Mouse (Mus musculus) hindbrain, embryonic 13.5 days (tissue): ENCODE measurements at regions not wholly inside any gene's neighbourhood (a gene's known extent, or its start where the extent isn't known, plus 50 kb on each side); places are given as distances from the start of the nearest gene placed in this dataset.

Experiments used
- ATAC-seq: fragments of 200-750 bp; cut with Nextera tagmentation; 2 replicates; pipeline ENCODE4 v1.8.0; 2017; ENCODE audit warnings: moderate TSS enrichment; ENCODE audit not compliant: low FRiP score
- H3K27ac ChIP-seq: fragments of 300-500 bp; sonication (generic); 2 replicates; pipeline ENCODE4 v1.5.1; 2015; ENCODE audit warnings: inconsistent platforms, mild to moderate bottlenecking, moderate library complexity
- H3K27me3 ChIP-seq: fragments of 300-500 bp; sonication (generic); 2 replicates; pipeline ENCODE4 v1.6.1; 2015; ENCODE audit warnings: mild to moderate bottlenecking, inconsistent platforms
- H3K36me3 ChIP-seq: fragments of 300-500 bp; sonication (generic); 2 replicates; pipeline ENCODE4 v1.6.1; 2015; ENCODE audit warnings: mild to moderate bottlenecking, inconsistent platforms
- H3K4me1 ChIP-seq: fragments of 300-500 bp; sonication (generic); replicated peaks from 2 replicates; pipeline ENCODE4 v1.6.1; 2015; ENCODE audit warnings: inconsistent platforms
- H3K4me2 ChIP-seq: fragments of 300-500 bp; sonication (generic); 2 replicates; pipeline ENCODE4 v1.6.1; 2015; ENCODE audit warnings: inconsistent platforms, mild to moderate bottlenecking, moderate library complexity
- H3K4me3 ChIP-seq: fragments of 300-500 bp; sonication (generic); 2 replicates; pipeline ENCODE4 v1.5.1; 2015; ENCODE audit warnings: mild to moderate bottlenecking, inconsistent platforms
- H3K9ac ChIP-seq: fragments of 300-500 bp; sonication (generic); 2 replicates; pipeline ENCODE4 v1.6.1; 2015; ENCODE audit warnings: mild to moderate bottlenecking, inconsistent platforms
- H3K9me3 ChIP-seq: fragments of 300-500 bp; sonication (generic); 2 replicates; pipeline ENCODE4 v1.6.1; 2016; ENCODE audit warnings: inconsistent platforms
- WGBS: fragments of 180-500 bp; shearing (Covaris S2); methylation state at CpG from one replicate; pipeline ENCODE4 v1.1.7; 2015; 5-methylcytosine and 5-hydroxymethylcytosine counted together

DNA sequence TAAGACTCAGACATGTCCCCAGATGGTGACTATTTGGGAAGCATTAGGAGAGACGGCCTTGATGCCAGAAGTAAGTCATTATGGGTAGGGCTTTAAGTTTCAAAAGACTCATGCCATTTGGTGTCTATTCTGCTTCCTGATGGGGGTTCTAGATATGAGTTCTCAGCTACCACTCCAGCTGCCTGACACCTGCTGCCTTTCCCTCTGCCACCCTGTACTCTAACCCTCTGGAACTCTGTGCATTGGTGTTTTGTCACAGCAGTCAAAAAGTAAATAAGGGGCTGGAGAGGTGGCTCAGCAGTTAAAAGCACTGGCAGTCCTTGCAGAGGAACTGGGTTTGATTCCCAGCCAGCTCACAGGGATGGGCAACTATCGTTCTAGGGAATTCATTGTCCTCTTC lies 177.6 kb downstream of the Tmsb4x start:
- H3K27me3 ChIP-seq: peaks cover 34% of the 10 kb centered on the region
- H3K9ac ChIP-seq: no peak overlapping the region
- no peaks in the 10 kb centered on the region for H3K4me1 ChIP-seq
- H3K9me3 ChIP-seq: no peaks in the 10 kb centered on the region
- no peak overlapping the region for H3K27ac ChIP-seq
- no peaks in the 10 kb centered on the region for H3K36me3 ChIP-seq
- H3K4me2 ChIP-seq: no peak overlapping the region
- no peak for ATAC-seq
- H3K4me3 ChIP-seq: no peak overlapping the region
- WGBS: 94% methylated on average over 2 of the region's 2 CpGs

GRCm38 (mm10) chrX:167015602-167016001 lies 193.5 kb downstream of the Tmsb4x start:
- H3K4me3 ChIP-seq: no peak overlapping the region
- H3K27ac ChIP-seq: no peak overlapping the region
- no peaks in the 10 kb centered on the region for H3K4me1 ChIP-seq
- ATAC-seq: no peak
- no peak overlapping the region for H3K4me2 ChIP-seq
- no peaks in the 10 kb centered on the region for H3K9me3 ChIP-seq
- H3K9ac ChIP-seq: no peak overlapping the region
- peaks cover 53% of the 10 kb centered on the region for H3K27me3 ChIP-seq
- H3K36me3 ChIP-seq: no peaks in the 10 kb centered on the region
- 60% methylated on average over 2 of the region's 2 CpGs for WGBS

DNA sequence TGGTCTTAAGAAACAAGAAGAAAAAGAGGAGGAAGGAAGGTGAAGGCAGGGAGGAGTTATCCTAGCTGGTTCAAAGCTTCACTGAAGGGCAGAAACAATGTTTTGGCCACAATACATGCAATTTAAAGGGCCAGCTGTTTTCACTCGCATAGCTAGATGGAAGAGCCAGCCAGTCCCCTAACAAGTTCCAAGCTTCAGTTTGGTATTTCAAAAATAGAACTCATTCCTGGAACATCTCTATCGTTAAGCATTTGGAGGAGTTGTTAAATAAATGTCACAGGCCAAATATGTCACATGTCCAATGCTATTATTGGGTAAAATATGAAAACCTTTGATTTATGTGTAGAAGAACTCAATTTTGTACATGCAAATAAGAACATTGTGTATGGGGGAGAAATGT lies 194.8 kb downstream of the Tmsb4x start:
- 78% methylated on average over 2 of the region's 2 CpGs for WGBS
- Histone ChIP-seq H3K4me1 (no peaks in the 10 kb centered on the region), H3K4me3 (no peak overlapping the region), H3K27ac (no peak overlapping the region), H3K36me3 (no peaks in the 10 kb centered on the region), H3K4me2 (no peak overlapping the region), H3K9me3 (no peaks in the 10 kb centered on the region), H3K9ac (no peak overlapping the region), H3K27me3 (peaks cover 47% of the 10 kb centered on the region)
- no peak for ATAC-seq

DNA sequence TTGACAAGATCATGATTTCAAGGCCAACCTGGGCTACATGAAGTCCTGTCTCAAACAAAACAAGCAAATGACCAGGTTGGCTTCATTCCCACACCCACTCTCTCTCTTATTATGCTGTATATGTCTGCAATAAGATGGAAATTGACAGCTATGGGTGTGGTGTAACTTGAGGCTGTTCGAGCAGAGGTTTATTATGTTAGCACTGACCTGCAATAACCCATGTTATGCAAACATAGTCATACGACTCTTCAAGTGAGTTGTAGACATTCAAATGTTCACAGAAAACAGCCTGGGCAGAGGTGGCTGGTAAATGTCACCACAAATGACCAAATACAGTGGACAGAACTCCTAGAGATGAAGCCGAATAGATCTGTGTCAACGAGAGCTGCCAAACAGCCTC lies 196.2 kb downstream of the Tmsb4x start:
- H3K9me3 ChIP-seq: no peaks in the 10 kb centered on the region
- WGBS: 80% methylated on average over 4 of the region's 4 CpGs
- H3K4me3 ChIP-seq: no peak overlapping the region
- H3K36me3 ChIP-seq: no peaks in the 10 kb centered on the region
- ATAC-seq: no peak
- no peak overlapping the region for H3K4me2 ChIP-seq
- H3K4me1 ChIP-seq: no peaks in the 10 kb centered on the region
- no peak overlapping the region for H3K9ac ChIP-seq
- H3K27me3 ChIP-seq: peaks cover 44% of the 10 kb centered on the region
- no peak overlapping the region for H3K27ac ChIP-seq

- H3K36me3 ChIP-seq: no peaks in the 10 kb centered on the region
- no peak overlapping the region for H3K4me3 ChIP-seq
- no peak overlapping the region for H3K9ac ChIP-seq
- 75% methylated on average over 1 of the region's 1 CpGs for WGBS
- no peaks in the 10 kb centered on the region for H3K9me3 ChIP-seq
- H3K4me2 ChIP-seq: no peak overlapping the region
- ATAC-seq: no peak
- H3K27me3 ChIP-seq: peaks cover 42% of the 10 kb centered on the region
- H3K27ac ChIP-seq: no peak overlapping the region
- H3K4me1 ChIP-seq: no peaks in the 10 kb centered on the region
Measured at GRCm38 (mm10) chrX:167011977-167012542, 197.1 kb downstream of the Tmsb4x start.

DNA sequence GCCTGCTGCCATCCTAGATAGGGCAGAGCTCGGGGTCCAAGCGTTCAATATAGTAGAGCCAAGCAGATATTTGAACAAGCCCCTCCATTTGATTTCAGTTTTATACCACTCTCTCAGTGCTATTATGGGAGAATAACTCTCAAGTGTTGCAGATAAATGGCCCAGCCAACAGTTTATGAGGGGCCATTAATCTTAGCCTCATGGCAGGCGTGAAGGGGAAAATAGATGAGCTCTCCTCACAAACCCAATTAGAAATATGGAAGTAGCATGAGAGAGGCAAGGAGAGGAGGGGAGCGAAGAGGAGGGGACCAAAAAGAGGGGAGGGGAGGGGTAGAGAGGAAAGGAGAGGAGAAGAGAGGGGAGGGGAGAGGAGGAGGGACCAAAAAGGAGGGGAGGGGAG lies 213.3 kb downstream of the Tmsb4x start:
- H3K36me3 ChIP-seq: no peaks in the 10 kb centered on the region
- H3K4me2 ChIP-seq: no peak overlapping the region
- WGBS: 77% methylated on average over 4 of the region's 4 CpGs
- H3K4me1 ChIP-seq: no peaks in the 10 kb centered on the region
- no peak overlapping the region for H3K9ac ChIP-seq
- peaks cover 25% of the 10 kb centered on the region for H3K27me3 ChIP-seq
- H3K9me3 ChIP-seq: no peaks in the 10 kb centered on the region
- ATAC-seq: peak; percentile 59; the same call in 1 of the 2 replicates
- H3K27ac ChIP-seq: peak overlapping the region; percentile 41; the same call in 1 of the 2 replicates
- no peak overlapping the region for H3K4me3 ChIP-seq

GRCm38 (mm10) chrX:166981003-166981402 lies 228.1 kb downstream of the Tmsb4x start:
- Histone ChIP-seq H3K27me3 (peaks cover 31% of the 10 kb centered on the region), H3K4me2 (no peak overlapping the region), H3K36me3 (no peaks in the 10 kb centered on the region), H3K9me3 (no peaks in the 10 kb centered on the region), H3K4me3 (no peak overlapping the region), H3K4me1 (no peaks in the 10 kb centered on the region), H3K27ac (no peak overlapping the region), H3K9ac (no peak overlapping the region)
- 87% methylated on average over 6 of the region's 6 CpGs for WGBS
- ATAC-seq: no peak

DNA sequence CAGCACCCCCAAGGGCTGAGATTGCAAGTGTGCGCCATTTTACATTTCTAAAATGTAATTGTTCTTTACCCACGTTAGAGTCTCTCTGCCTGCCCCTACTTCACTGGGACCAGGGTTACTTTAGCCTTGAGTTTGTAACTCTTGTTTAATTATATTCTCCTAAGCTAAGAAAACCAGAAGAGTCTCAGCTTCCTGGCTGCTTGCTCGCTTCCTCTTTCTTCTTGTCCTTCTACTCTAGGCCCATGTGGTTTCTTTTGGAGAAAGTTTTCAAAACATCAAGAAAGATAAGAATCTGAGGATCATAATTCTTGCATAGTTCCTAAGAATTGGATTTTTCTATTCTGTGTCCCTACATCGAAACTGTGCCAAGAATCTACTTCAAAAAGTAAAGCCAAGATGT lies 228.6 kb downstream of the Tmsb4x start:
- Histone ChIP-seq H3K36me3 (no peaks in the 10 kb centered on the region), H3K9me3 (no peaks in the 10 kb centered on the region), H3K27ac (no peak overlapping the region), H3K4me2 (no peak overlapping the region), H3K27me3 (peaks cover 31% of the 10 kb centered on the region), H3K9ac (no peak overlapping the region), H3K4me3 (no peak overlapping the region), H3K4me1 (no peaks in the 10 kb centered on the region)
- WGBS: 83% methylated on average over 4 of the region's 4 CpGs
- ATAC-seq: no peak

- Histone ChIP-seq H3K4me3 (no peak overlapping the region), H3K4me1 (no peaks in the 10 kb centered on the region)
- no peak for ATAC-seq
Measured at GRCm38 (mm10) chrX:166977029-166977428, 232.1 kb downstream of the Tmsb4x start.

GRCm38 (mm10) chrX:166971721-166972120 lies 237.4 kb downstream of the Tmsb4x start:
- no peak overlapping the region for H3K27ac ChIP-seq
- H3K9me3 ChIP-seq: no peaks in the 10 kb centered on the region

More at GRCm38 (mm10) chrX:166977029-166977428, 232.1 kb downstream of the Tmsb4x start:
- H3K27ac ChIP-seq: no peak overlapping the region
- peaks cover 29% of the 10 kb centered on the region for H3K27me3 ChIP-seq
- H3K36me3 ChIP-seq: no peaks in the 10 kb centered on the region
- H3K4me2 ChIP-seq: no peak overlapping the region
- no peak overlapping the region for H3K9ac ChIP-seq
- H3K9me3 ChIP-seq: no peaks in the 10 kb centered on the region

GRCm38 (mm10) chrX:166964656-166965582 lies 244.2 kb downstream of the Tmsb4x start:
- H3K4me2 ChIP-seq: no peak overlapping the region
- ATAC-seq: no peak; the same call in 1 of the 2 replicates
- H3K4me3 ChIP-seq: no peak overlapping the region
- peaks cover 24% of the 10 kb centered on the region; the same call in 1 of the 2 replicates for H3K27me3 ChIP-seq
- H3K4me1 ChIP-seq: no peaks in the 10 kb centered on the region
- no peaks in the 10 kb centered on the region for H3K36me3 ChIP-seq
- 41% methylated on average over 7 of the region's 7 CpGs for WGBS
- H3K9me3 ChIP-seq: no peaks in the 10 kb centered on the region
- no peak overlapping the region for H3K9ac ChIP-seq
- 0 out of 2 replicates have a peak overlapping the region, but pooled peaks have one; percentile 40 for H3K27ac ChIP-seq

More at GRCm38 (mm10) chrX:166971721-166972120, 237.4 kb downstream of the Tmsb4x start:
- peaks cover 18% of the 10 kb centered on the region; the same call in 1 of the 2 replicates for H3K27me3 ChIP-seq
- no peak overlapping the region for H3K9ac ChIP-seq
- no peak for ATAC-seq
- no peaks in the 10 kb centered on the region for H3K4me1 ChIP-seq
- H3K4me3 ChIP-seq: no peak overlapping the region
- WGBS: 23% methylated on average over 1 of the region's 1 CpGs
- H3K4me2 ChIP-seq: no peak overlapping the region
- H3K36me3 ChIP-seq: no peaks in the 10 kb centered on the region

GRCm38 (mm10) chrX:166952528-166953189 lies 256.5 kb downstream of the Tmsb4x start:
- Histone ChIP-seq H3K4me3 (no peak overlapping the region), H3K27ac (no peak overlapping the region), H3K4me1 (no peaks in the 10 kb centered on the region; the same call in 1 of the 2 replicates), H3K27me3 (peaks cover 20% of the 10 kb centered on the region; the same call in 1 of the 2 replicates), H3K36me3 (no peaks in the 10 kb centered on the region), H3K9ac (no peak overlapping the region), H3K4me2 (peak overlapping the region; percentile 21; the same call in 1 of the 2 replicates), H3K9me3 (no peaks in the 10 kb centered on the region)
- ATAC-seq: no peak
- 38% methylated on average over 14 of the region's 14 CpGs for WGBS
